Mouse (Mus musculus) heart, adult 2 months (tissue): Measurements from ENCODE around the gene Ccdc60. TPM values are rescaled to one million over a fixed set of nuclear protein-coding genes. Genes with fewer than 3 reads are reported as not detected.

Experiments used
- DNase-seq, 2 experiments: peaks; one replicate each; pipeline ENCODE4 v3.0.0; 2021
- H3K27ac ChIP-seq: fragments of 200-600 bp; 2 replicates; pipeline ENCODE4 v1.8.1; 2022
- H3K27me3 ChIP-seq: fragments of 200-500 bp; 2 replicates; pipeline ENCODE4 v1.6.1; 2012; ENCODE audit warnings: mild to moderate bottlenecking, low read length, inconsistent platforms, mixed read lengths; ENCODE audit not compliant: control insufficient read depth, insufficient read depth
- H3K36me3 ChIP-seq: fragments of 200-500 bp; 2 replicates; pipeline ENCODE4 v1.6.1; 2012; ENCODE audit warnings: low read length, inconsistent platforms; ENCODE audit not compliant: control insufficient read depth, insufficient read depth
- H3K4me1 ChIP-seq: fragments of 200-500 bp; 2 replicates; pipeline ENCODE4 v1.6.1; 2011; ENCODE audit warnings: low read length; ENCODE audit not compliant: control insufficient read depth, insufficient read depth
- H3K4me3 ChIP-seq: fragments of 200-600 bp; 2 replicates; pipeline ENCODE4 v1.8.1; 2022
- H3K79me2 ChIP-seq: fragments of 200-500 bp; replicated peaks from 2 replicates; pipeline ENCODE4 v1.6.1; 2012; ENCODE audit warnings: mild to moderate bottlenecking, inconsistent platforms, low read length, moderate library complexity, mixed read lengths; ENCODE audit not compliant: control insufficient read depth, insufficient read depth
- H3K9ac ChIP-seq: fragments of 200-500 bp; 2 replicates; pipeline ENCODE4 v1.6.1; 2012; ENCODE audit warnings: low read depth, mild to moderate bottlenecking, control low read depth, inconsistent platforms, low read length, mixed read lengths
- CTCF ChIP-seq: fragments of 200-600 bp; IDR thresholded peaks from 2 replicates; pipeline ENCODE4 v1.8.1; 2022; ENCODE audit warnings: antibody characterized with exemption, mild to moderate bottlenecking, moderate library complexity
- EP300 ChIP-seq: fragments of 200-500 bp; IDR thresholded peaks from 2 replicates; pipeline ENCODE4 v1.6.1; 2011; ENCODE audit warnings: low read depth, low read length, control low read depth; ENCODE audit not compliant: insufficient read depth
- POLR2A ChIP-seq: fragments of 200-500 bp; IDR thresholded peaks from 2 replicates; pipeline ENCODE4 v1.6.1; 2011; ENCODE audit warnings: mild to moderate bottlenecking, low read depth, low read length, control low read depth; ENCODE audit not compliant: insufficient read depth
- WGBS: fragments of 180-500 bp; shearing (Covaris S2); methylation state at CpG from one replicate; pipeline ENCODE4 v1.1.7; 2018; 5-methylcytosine and 5-hydroxymethylcytosine counted together
- intact Hi-C: fragments of 180-260 bp; cut with DNase I; formaldehyde crosslinking; loops from one replicate; pipeline ENCODE4 v1.15.1; 2025
- polyA plus RNA-seq: library from polyadenylated mRNA; depleted of rRNA; stranded (reverse); fragments of >200 nt; gene quantifications from 2 replicates; pipeline ENCODE4 v1.2.3, GENCODE M21; 2012
- total RNA-seq, 2 experiments: library from RNA; stranded (reverse); gene quantifications; 2 replicates each; pipeline ENCODE4 v1.2.3; 2021

Gene Ccdc60
- total and polyA plus RNA-seq, 3 experiments = 0.08 TPM; not detected in 2

DNA sequence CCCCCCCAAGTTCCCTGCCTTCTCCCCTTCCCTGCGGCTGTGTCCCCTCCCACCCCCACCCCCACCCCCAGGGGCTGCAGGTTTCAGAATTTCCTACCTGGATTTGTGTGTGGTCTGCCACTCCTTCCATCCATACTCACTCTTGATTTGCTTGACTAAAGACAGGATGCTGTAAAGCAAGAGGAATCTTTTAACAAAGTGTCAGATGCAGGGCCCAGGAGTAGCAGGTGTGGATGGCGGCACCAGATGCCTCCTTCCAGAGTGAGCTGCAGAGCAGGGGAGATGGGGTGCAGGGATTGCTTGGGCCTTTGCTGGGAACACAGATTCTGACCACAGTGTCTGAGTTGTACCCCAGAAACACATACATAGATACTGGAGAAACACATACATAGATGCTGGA, 148.1 kb downstream of the Ccdc60 start:
- Histone ChIP-seq H3K4me3 (no peak overlapping the region), H3K79me2 (no peaks in the 10 kb centered on the region), H3K4me1 (no peaks in the 10 kb centered on the region), H3K9ac (no peak overlapping the region), H3K27ac (no peak overlapping the region), H3K36me3 (no peaks in the 10 kb centered on the region), H3K27me3 (no peaks in the 10 kb centered on the region; the same call in none of the 2 replicates)
- intact Hi-C loops = no loop called here
- TF ChIP-seq CTCF (no peak), POLR2A (no peak), EP300 (no peak)
- 51% methylated on average over 2 of the region's 2 CpGs for whole genome bisulfite sequencing
- DNase-seq = no peak

DNA sequence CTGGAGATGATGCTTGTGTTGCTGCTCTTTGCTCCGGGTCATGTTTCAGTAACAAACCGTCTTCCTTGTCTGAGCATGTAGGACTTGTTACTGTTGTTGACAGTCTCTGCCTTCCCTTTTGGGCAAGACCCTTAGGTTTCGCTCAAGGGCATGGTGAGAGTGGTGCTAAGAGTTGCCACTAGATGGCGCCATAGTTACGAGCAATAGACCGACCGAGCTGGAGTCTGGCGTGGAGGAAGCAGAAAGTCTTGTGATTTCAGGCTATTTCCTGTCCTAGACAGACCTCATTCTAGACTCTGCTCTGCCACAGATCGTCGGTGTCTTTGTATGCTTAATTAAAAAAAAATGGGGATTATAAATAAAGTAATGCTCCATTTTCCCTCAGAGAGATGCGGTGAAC, 165.4 kb downstream of the Ccdc60 start:
- Histone ChIP-seq H3K79me2 (no peaks in the 10 kb centered on the region), H3K4me1 (no peaks in the 10 kb centered on the region), H3K9ac (no peak overlapping the region), H3K36me3 (no peaks in the 10 kb centered on the region), H3K4me3 (no peak overlapping the region), H3K27ac (no peak overlapping the region), H3K27me3 (no peaks in the 10 kb centered on the region; the same call in 1 of the 2 replicates)
- WGBS = 8% methylated on average over 11 of the region's 11 CpGs
- TF ChIP-seq EP300 (0 out of 2 replicates have a peak, but pooled peaks have one; percentile 52), POLR2A (no peak), CTCF (peak; percentile 92)
- peak; percentile 53 to 65 for DNase-seq
- intact Hi-C loops = loop anchor here (1.0 to 10.0 kb wide), 3 partner anchors 353 to 971 kb away; partner anchors contain the start of gene Srrm4

DNA sequence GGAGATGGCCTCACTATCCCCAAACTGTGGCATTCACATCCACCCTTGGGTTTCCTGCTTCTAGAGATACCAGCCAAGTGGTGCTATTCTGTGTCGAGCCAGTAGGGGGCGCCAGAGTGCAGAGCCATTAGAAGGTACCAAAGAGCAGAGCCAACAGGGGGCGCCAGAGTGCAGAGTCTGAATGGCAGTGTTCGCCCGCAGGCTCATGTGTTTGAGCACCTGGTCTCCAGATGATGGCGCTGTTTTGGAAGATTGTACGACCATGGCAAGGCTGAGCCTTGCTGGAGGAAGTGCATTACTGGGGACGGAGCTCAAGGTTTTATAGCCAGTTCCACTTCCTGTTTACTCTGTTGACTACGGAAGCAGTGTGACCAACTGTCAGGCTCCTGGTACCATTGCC, 172.2 kb downstream of the Ccdc60 start:
- Histone ChIP-seq H3K9ac (no peak overlapping the region), H3K36me3 (no peaks in the 10 kb centered on the region), H3K4me1 (no peaks in the 10 kb centered on the region), H3K4me3 (no peak overlapping the region), H3K27me3 (no peaks in the 10 kb centered on the region; the same call in 1 of the 2 replicates), H3K27ac (no peak overlapping the region), H3K79me2 (no peaks in the 10 kb centered on the region)
- DNase-seq = no peak
- intact Hi-C loops = no loop called here
- 35% methylated on average over 9 of the region's 9 CpGs for WGBS
- no peak for TF ChIP-seq EP300
- TF ChIP-seq CTCF = peak; percentile 72
- TF ChIP-seq POLR2A = no peak

DNA sequence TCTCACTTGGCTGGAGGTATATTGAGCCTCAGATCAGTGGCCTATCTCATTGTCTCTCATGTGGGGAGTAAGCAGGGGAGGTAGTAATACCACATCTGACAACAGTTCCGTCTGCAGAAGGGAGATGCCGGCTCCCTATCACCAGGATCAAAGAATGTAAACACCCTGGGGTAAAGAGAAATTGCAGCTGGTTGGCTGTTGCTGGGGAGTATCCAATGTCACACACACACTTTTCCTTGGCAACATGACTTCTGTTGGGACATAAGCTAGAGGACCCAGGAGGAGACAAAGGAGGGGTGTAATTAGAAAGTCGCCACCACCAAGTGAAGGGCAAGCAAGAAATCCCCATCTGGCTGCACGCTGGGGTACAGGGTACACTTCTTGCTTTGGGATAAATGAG, 172.7 kb downstream of the Ccdc60 start:
- Histone ChIP-seq H3K27me3 (no peaks in the 10 kb centered on the region; the same call in 1 of the 2 replicates), H3K27ac (no peak overlapping the region), H3K9ac (no peak overlapping the region), H3K36me3 (no peaks in the 10 kb centered on the region), H3K4me1 (no peaks in the 10 kb centered on the region), H3K4me3 (no peak overlapping the region), H3K79me2 (no peaks in the 10 kb centered on the region)
- intact Hi-C loops = no loop called here
- DNase-seq = no peak
- TF ChIP-seq EP300 = no peak
- no peak for TF ChIP-seq POLR2A
- no peak for TF ChIP-seq CTCF
- WGBS = 60% methylated on average over 4 of the region's 4 CpGs

DNA sequence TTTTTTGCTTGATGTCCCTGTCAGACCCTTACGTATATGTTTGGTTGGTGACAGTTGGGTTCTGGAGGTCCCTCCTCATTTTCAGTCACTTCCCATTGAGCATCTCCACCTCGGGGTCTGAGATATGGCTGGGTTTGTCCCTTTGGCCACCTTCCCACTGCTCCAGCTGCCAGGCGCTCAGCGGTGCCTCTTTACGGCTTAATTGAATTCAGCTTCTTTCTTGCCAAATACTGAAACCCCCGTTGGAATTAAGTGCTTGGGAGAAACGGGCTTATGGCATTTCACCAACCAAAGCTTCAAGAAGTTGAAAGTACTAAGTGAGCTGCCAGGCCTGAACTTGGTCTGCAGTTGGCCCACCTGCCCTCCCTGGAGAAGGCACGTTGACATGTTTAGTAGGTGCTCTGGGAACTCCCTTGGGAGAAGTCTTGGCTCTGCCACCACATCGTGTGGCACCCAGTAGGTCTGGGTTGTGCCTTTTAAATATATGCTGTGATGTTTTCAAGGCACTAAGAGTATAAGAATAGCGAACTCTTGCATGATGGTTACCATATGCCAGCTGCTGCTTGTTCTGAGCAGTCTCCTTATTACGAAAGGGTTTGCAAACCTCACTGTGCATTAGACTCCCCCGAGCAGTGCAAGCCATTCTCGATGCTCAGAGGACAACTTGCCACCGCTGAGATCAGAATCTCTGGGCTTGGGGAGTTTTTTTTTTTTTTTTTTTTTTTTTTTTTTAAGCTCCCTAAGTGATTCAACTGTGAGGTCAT, 173.5 kb downstream of the Ccdc60 start:
- TF ChIP-seq CTCF (no peak), POLR2A (no peak), EP300 (no peak)
- Histone ChIP-seq H3K27ac (no peak overlapping the region), H3K27me3 (no peaks in the 10 kb centered on the region; the same call in 1 of the 2 replicates), H3K36me3 (no peaks in the 10 kb centered on the region), H3K4me1 (no peaks in the 10 kb centered on the region), H3K9ac (no peak overlapping the region), H3K79me2 (no peaks in the 10 kb centered on the region), H3K4me3 (no peak overlapping the region)
- intact Hi-C loops = no loop called here
- 64% methylated on average over 14 of the region's 14 CpGs for WGBS
- no peak for DNase-seq

DNA sequence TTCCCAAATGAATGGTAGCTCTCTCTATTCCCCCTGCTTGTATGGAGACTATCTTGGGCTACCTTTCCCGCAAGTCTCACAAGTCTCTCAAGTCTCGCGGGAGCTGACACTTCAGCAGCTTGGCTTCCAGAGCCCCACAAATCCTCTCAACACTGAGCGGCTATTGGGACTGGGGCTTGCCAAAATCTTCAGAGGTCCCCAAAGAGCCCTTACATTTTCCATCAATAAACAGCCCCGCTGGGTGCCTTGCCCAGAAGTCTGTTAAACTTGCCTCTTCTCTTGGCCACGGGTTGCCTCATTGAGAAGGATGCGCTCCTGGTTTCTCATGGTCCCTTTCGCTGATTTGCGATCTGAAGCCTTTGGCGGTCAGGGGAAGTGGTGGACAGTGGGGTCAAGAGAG, 180.1 kb downstream of the Ccdc60 start:
- no peaks in the 10 kb centered on the region for H3K4me1 ChIP-seq
- no peaks in the 10 kb centered on the region for H3K36me3 ChIP-seq
- no peak overlapping the region for H3K4me3 ChIP-seq
- WGBS = 88% methylated on average over 10 of the region's 10 CpGs
- H3K79me2 ChIP-seq = no peaks in the 10 kb centered on the region
- no peaks in the 10 kb centered on the region for H3K27me3 ChIP-seq
- no peak for DNase-seq
- no peak overlapping the region for H3K27ac ChIP-seq
- intact Hi-C loops = no loop called here
- H3K9ac ChIP-seq = no peak overlapping the region
- no peak for TF ChIP-seq POLR2A
- TF ChIP-seq EP300 = no peak
- TF ChIP-seq CTCF = no peak
